Mouse (Mus musculus) ovary, postnatal 14 days (tissue): ENCODE results near the gene 4930502E18Rik.
"Not testable (repeated sequence)": the region's sequence is repeated elsewhere in the genome, so short reads cannot be mapped to it uniquely, and the experiment has no call there.

Source experiments
- DNase-seq: peaks from one replicate; pipeline ENCODE4 v3.0.0; 2022; ENCODE audit warnings: low spot score

4930502E18Rik gene

GRCm38 (mm10) chrX:53724596-53724995 lies at the start of gene 4930502E18Rik:
Gene 4930502E18Rik, plus strand, starts transcription at chrX:53724826.
- DNase-seq = no peak

GRCm38 (mm10) chrX:53676943-53677342 lies 47.7 kb upstream of the 4930502E18Rik start:
- peak; percentile 51 for DNase-seq

- DNase-seq = not testable (repeated sequence)
These were observed 42.0 kb upstream of the 4930502E18Rik start for GRCm38 (mm10) chrX:53682650-53683049.

- DNase-seq = not testable (repeated sequence)
These were observed 40.0 kb upstream of the 4930502E18Rik start for GRCm38 (mm10) chrX:53684676-53685075.

- no peak for DNase-seq
These were observed 32.6 kb upstream of the 4930502E18Rik start for GRCm38 (mm10) chrX:53692065-53692464.

GRCm38 (mm10) chrX:53693141-53693540 lies 31.5 kb upstream of the 4930502E18Rik start:
- no peak for DNase-seq

GRCm38 (mm10) chrX:53694008-53694777 lies 30.4 kb upstream of the 4930502E18Rik start:
- no peak for DNase-seq

GRCm38 (mm10) chrX:53699225-53699624 lies 25.4 kb upstream of the 4930502E18Rik start:
- no peak for DNase-seq

- DNase-seq = no peak
These were observed 22.0 kb upstream of the 4930502E18Rik start for GRCm38 (mm10) chrX:53702673-53703072.

GRCm38 (mm10) chrX:53715942-53716322 lies 8.7 kb upstream of the 4930502E18Rik start:
- DNase-seq = no peak

GRCm38 (mm10) chrX:53716323-53717182 lies 8.1 kb upstream of the 4930502E18Rik start:
- DNase-seq = no peak

GRCm38 (mm10) chrX:53728967-53729366 lies 4.3 kb downstream of the 4930502E18Rik start:
- DNase-seq = no peak

GRCm38 (mm10) chrX:53752851-53753250 lies 28.2 kb downstream of the 4930502E18Rik start:
- DNase-seq = no peak

GRCm38 (mm10) chrX:53757736-53758135 lies 33.1 kb downstream of the 4930502E18Rik start, which contains the start of gene 1700013H16Rik:
Gene 1700013H16Rik, minus strand, starts transcription at chrX:53757831.
- DNase-seq = no peak

- DNase-seq = no peak
These were observed 51.6 kb downstream of the 4930502E18Rik start, which contains the start of gene Zfp36l3 for GRCm38 (mm10) chrX:53776276-53776675. Gene Zfp36l3, minus strand, starts transcription at chrX:53776394.
